Mouse (Mus musculus) CH12.LX (cell line): ENCODE measurements around the gene 1700067K01Rik. TPM values are rescaled to one million over a fixed set of nuclear protein-coding genes. Genes with fewer than 3 reads are reported as not detected.

Experiments
- DNase-seq: peaks from one replicate; pipeline ENCODE4 v3.0.0-alpha.2; 2013; ENCODE audit errors: extremely low read depth
- H3K27ac ChIP-seq: 2 replicates; pipeline ENCODE4 v1.5.1; 2012; ENCODE audit warnings: low read depth, mild to moderate bottlenecking, control low read depth, moderate library complexity; ENCODE audit not compliant: insufficient read depth
- H3K27me3 ChIP-seq: replicated peaks from 2 replicates; pipeline ENCODE3; 2012; ENCODE audit warnings: inconsistent platforms
- H3K36me3 ChIP-seq, 2 experiments: replicated peaks in 1 of 2; 2 replicates each; pipeline versions ENCODE3 to v1.6.1; 2012; ENCODE audit warnings: inconsistent platforms in 1 of 2, low read length in 1 of 2, mild to moderate bottlenecking in 1 of 2, mixed read lengths in 1 of 2, moderate library complexity in 1 of 2; ENCODE audit not compliant: control insufficient read depth in 1 of 2, insufficient read depth in 1 of 2
- H3K4me1 ChIP-seq, 2 experiments: 2 replicates each; pipeline ENCODE4 v1.6.1; 2012; ENCODE audit warnings: inconsistent platforms in 1 of 2, moderate library complexity in 1 of 2; ENCODE audit not compliant: insufficient read depth in 2 of 2, control insufficient read depth in 1 of 2
- H3K4me2 ChIP-seq: 2 replicates; pipeline ENCODE4 v1.6.1; 2012; ENCODE audit warnings: low read depth, mild to moderate bottlenecking, control low read depth; ENCODE audit not compliant: poor library complexity, insufficient read depth, severe bottlenecking
- H3K4me3 ChIP-seq, 3 experiments: fragments of 150-350 bp in 1 of 3; sonication (generic) in 1 of 3; replicated peaks in 1 of 3; 2 replicates each; pipeline versions ENCODE3 to v1.5.1; 2011 to 2012; ENCODE audit warnings: low read depth in 2 of 3, low read length in 2 of 3, mild to moderate bottlenecking in 2 of 3, moderate library complexity in 2 of 3, control low read depth in 1 of 3, improper control_type of control experiment in 1 of 3, inconsistent platforms in 1 of 3, mixed read lengths in 1 of 3; ENCODE audit not compliant: poor library complexity in 1 of 3
- H3K79me2 ChIP-seq: replicated peaks from 2 replicates; pipeline ENCODE4 v1.6.1; 2012; ENCODE audit warnings: mild to moderate bottlenecking, moderate library complexity; ENCODE audit not compliant: control insufficient read depth, poor library complexity, insufficient read depth, severe bottlenecking; ENCODE audit errors: extremely low read depth
- H3K9ac ChIP-seq: 2 replicates; pipeline ENCODE4 v1.6.1; 2012; ENCODE audit warnings: low read depth, mild to moderate bottlenecking, control low read depth, moderate library complexity; ENCODE audit not compliant: insufficient read depth
- H3K9me3 ChIP-seq: replicated peaks from 2 replicates; pipeline ENCODE3; 2012; ENCODE audit warnings: low read length, inconsistent platforms, mixed read lengths
- BHLHE40 ChIP-seq: IDR thresholded peaks from 2 replicates; pipeline ENCODE4 v1.6.1; 2011; ENCODE audit warnings: mild to moderate bottlenecking, low read depth, low read length, improper control_type of control experiment
- CHD1 ChIP-seq: IDR thresholded peaks from 2 replicates; pipeline ENCODE4 v1.6.1; 2012; ENCODE audit warnings: low read depth, low read length, improper control_type of control experiment, inconsistent platforms
- CHD2 ChIP-seq: IDR thresholded peaks from 2 replicates; pipeline ENCODE4 v1.6.1; 2011; ENCODE audit warnings: low read length, improper control_type of control experiment
- CTCF ChIP-seq, 2 experiments: IDR thresholded peaks in 1 of 2; conservative IDR thresholded peaks in 1 of 2; 2 replicates each; pipeline ENCODE4 v1.5.1; 2011 to 2012; ENCODE audit warnings: low read depth in 2 of 2, low read length in 2 of 2, improper control_type of control experiment in 1 of 2, inconsistent platforms in 1 of 2, mild to moderate bottlenecking in 1 of 2, moderate library complexity in 1 of 2
- E2F4 ChIP-seq: IDR thresholded peaks from 2 replicates; pipeline ENCODE4 v1.6.1; 2011; ENCODE audit warnings: low read depth, low read length, improper control_type of control experiment; ENCODE audit not compliant: insufficient replicate concordance
- ELF1 ChIP-seq: IDR thresholded peaks from 2 replicates; pipeline ENCODE4 v1.6.1; 2014; ENCODE audit warnings: low read depth, mild to moderate bottlenecking, inconsistent platforms, low read length, improper control_type of control experiment
- EP300 ChIP-seq: IDR thresholded peaks from 2 replicates; pipeline ENCODE4 v1.6.1; 2011; ENCODE audit warnings: low read length, improper control_type of control experiment
- ETS1 ChIP-seq: conservative IDR thresholded peaks from 2 replicates; pipeline ENCODE4 v1.6.1; 2012; ENCODE audit warnings: low read depth, mild to moderate bottlenecking, inconsistent platforms, low read length, improper control_type of control experiment, moderate library complexity
- GABPA ChIP-seq: IDR thresholded peaks from 2 replicates; pipeline ENCODE4 v1.6.1; 2012; ENCODE audit warnings: low read depth, low read length, improper control_type of control experiment, inconsistent platforms; ENCODE audit not compliant: insufficient replicate concordance
- HCFC1 ChIP-seq: IDR thresholded peaks from 2 replicates; pipeline ENCODE4 v1.6.1; 2012; ENCODE audit warnings: low read depth, mild to moderate bottlenecking, inconsistent platforms, low read length, improper control_type of control experiment
- IRF4 ChIP-seq: IDR thresholded peaks from 2 replicates; pipeline ENCODE4 v1.6.1; 2014; ENCODE audit warnings: low read depth, mild to moderate bottlenecking, inconsistent platforms, low read length, improper control_type of control experiment
- JUN ChIP-seq: IDR thresholded peaks from 2 replicates; pipeline ENCODE4 v1.6.1; 2011; ENCODE audit warnings: low read depth, mild to moderate bottlenecking, low read length, improper control_type of control experiment, moderate library complexity; ENCODE audit not compliant: insufficient read depth
- JUND ChIP-seq: conservative IDR thresholded peaks from 2 replicates; pipeline ENCODE4 v1.6.1; 2011; ENCODE audit warnings: low read depth, low read length, improper control_type of control experiment
- KAT2A ChIP-seq: IDR thresholded peaks from 2 replicates; pipeline ENCODE4 v1.6.1; 2012; ENCODE audit warnings: low read length, improper control_type of control experiment, inconsistent platforms; ENCODE audit not compliant: insufficient replicate concordance
- MAFK ChIP-seq: IDR thresholded peaks from 2 replicates; pipeline ENCODE4 v1.6.1; 2011; ENCODE audit warnings: low read length, improper control_type of control experiment; ENCODE audit not compliant: insufficient replicate concordance
- MAX ChIP-seq: IDR thresholded peaks from 2 replicates; pipeline ENCODE4 v1.6.1; 2011; ENCODE audit warnings: low read length, improper control_type of control experiment
- MAZ ChIP-seq: IDR thresholded peaks from 2 replicates; pipeline ENCODE4 v1.6.1; 2012; ENCODE audit warnings: low read depth, mild to moderate bottlenecking, inconsistent platforms, low read length, improper control_type of control experiment, moderate library complexity
- MEF2A ChIP-seq: IDR thresholded peaks from 2 replicates; pipeline ENCODE4 v1.6.1; 2014; ENCODE audit warnings: low read depth, mild to moderate bottlenecking, inconsistent platforms, low read length, improper control_type of control experiment, borderline replicate concordance
- MXI1 ChIP-seq: IDR thresholded peaks from 2 replicates; pipeline ENCODE4 v1.6.1; 2011; ENCODE audit warnings: mild to moderate bottlenecking, low read depth, low read length, improper control_type of control experiment
- MYC ChIP-seq: IDR thresholded peaks from 2 replicates; pipeline ENCODE4 v1.6.1; 2011; ENCODE audit warnings: low read depth, mild to moderate bottlenecking, improper control_type of control experiment, low read length
- NELFE ChIP-seq: IDR thresholded peaks from 2 replicates; pipeline ENCODE4 v1.6.1; 2011; ENCODE audit warnings: low read depth, low read length, improper control_type of control experiment
- NRF1 ChIP-seq: IDR thresholded peaks from 2 replicates; pipeline ENCODE4 v1.6.1; 2014; ENCODE audit warnings: low read depth, mild to moderate bottlenecking, inconsistent platforms, low read length, improper control_type of control experiment, moderate library complexity
- PAX5 ChIP-seq: IDR thresholded peaks from 2 replicates; pipeline ENCODE4 v1.6.1; 2012; ENCODE audit warnings: low read length, inconsistent platforms, mixed read lengths
- POLR2A ChIP-seq: IDR thresholded peaks from 2 replicates; pipeline ENCODE4 v1.6.1; 2011; ENCODE audit warnings: low read depth, mild to moderate bottlenecking, improper control_type of control experiment, low read length
- POLR2AphosphoS2 ChIP-seq: IDR thresholded peaks from 2 replicates; pipeline ENCODE4 v1.6.1; 2011; ENCODE audit warnings: low read depth, low read length, improper control_type of control experiment
- RAD21 ChIP-seq: IDR thresholded peaks from 2 replicates; pipeline ENCODE4 v1.6.1; 2011; ENCODE audit warnings: low read depth, mild to moderate bottlenecking, low read length, improper control_type of control experiment, moderate library complexity
- RCOR1 ChIP-seq: conservative IDR thresholded peaks from 2 replicates; pipeline ENCODE4 v1.6.1; 2012; ENCODE audit warnings: low read depth, mild to moderate bottlenecking, inconsistent platforms, low read length, improper control_type of control experiment
- SIN3A ChIP-seq: IDR thresholded peaks from 2 replicates; pipeline ENCODE4 v1.6.1; 2012; ENCODE audit warnings: low read length, improper control_type of control experiment, inconsistent platforms
- SMC3 ChIP-seq: IDR thresholded peaks from 2 replicates; pipeline ENCODE4 v1.6.1; 2011; ENCODE audit warnings: low read depth, low read length, improper control_type of control experiment
- TBP ChIP-seq: conservative IDR thresholded peaks from 2 replicates; pipeline ENCODE4 v1.6.1; 2011; ENCODE audit warnings: low read depth, low read length, improper control_type of control experiment
- TCF12 ChIP-seq: IDR thresholded peaks from 2 replicates; pipeline ENCODE4 v1.6.1; 2014; ENCODE audit warnings: low read depth, mild to moderate bottlenecking, inconsistent platforms, low read length, improper control_type of control experiment
- UBTF ChIP-seq: IDR thresholded peaks from 2 replicates; pipeline ENCODE4 v1.6.1; 2012; ENCODE audit warnings: low read depth, mild to moderate bottlenecking, inconsistent platforms, low read length, improper control_type of control experiment, moderate library complexity
- USF1 ChIP-seq: IDR thresholded peaks from 2 replicates; pipeline ENCODE4 v1.6.1; 2014; ENCODE audit warnings: low read depth, mild to moderate bottlenecking, inconsistent platforms, low read length, improper control_type of control experiment
- USF2 ChIP-seq: conservative IDR thresholded peaks from 2 replicates; pipeline ENCODE4 v1.6.1; 2011; ENCODE audit warnings: low read depth, low read length, improper control_type of control experiment
- ZC3H11A ChIP-seq: IDR thresholded peaks from 2 replicates; pipeline ENCODE4 v1.6.1; 2012; ENCODE audit warnings: low read depth, mild to moderate bottlenecking, inconsistent platforms, low read length, improper control_type of control experiment
- ZKSCAN1 ChIP-seq: IDR thresholded peaks from 2 replicates; pipeline ENCODE4 v1.6.1; 2012; ENCODE audit warnings: low read depth, inconsistent platforms, low read length, improper control_type of control experiment, borderline replicate concordance
- ZMIZ1 ChIP-seq: IDR thresholded peaks from 2 replicates; pipeline ENCODE4 v1.6.1; 2012; ENCODE audit warnings: low read depth, mild to moderate bottlenecking, inconsistent platforms, low read length, improper control_type of control experiment
- ZNF384 ChIP-seq: IDR thresholded peaks from 2 replicates; pipeline ENCODE4 v1.6.1; 2012; ENCODE audit warnings: low read depth, low read length, improper control_type of control experiment, inconsistent platforms
- dilution Hi-C: fragments of 300-500 bp; cut with MboI; formaldehyde crosslinking; loops from 2 replicates; pipeline ENCODE4 v1.14.3; 2020; ENCODE audit warnings: low sequenced_read_pairs; ENCODE audit not compliant: extremely low pct_unique_long_range_greater_than_20kb, extremely low pct_ligation_motif_present
- in situ Hi-C: fragments of 300-500 bp; cut with MboI; formaldehyde crosslinking; loops from 3 replicates; pipeline ENCODE4 v1.14.3; 2019; ENCODE audit warnings: low sequenced_read_pairs, low pct_ligation_motif_present, low pct_unique_long_range_greater_than_20kb, mixed read lengths
- polyA plus RNA-seq: library from polyadenylated mRNA; unstranded; fragments of >175 nt; gene quantifications from 2 replicates; pipeline ENCODE4 v1.2.1, GENCODE M21; 2012; ENCODE audit warnings: low read depth; ENCODE audit not compliant: insufficient read length
- total RNA-seq, 2 experiments: library from RNA; depleted of rRNA; stranded (reverse); fragments of 300-350 nt in 1 of 2; fragments of >200 nt in 1 of 2; gene quantifications; 2 replicates each; pipeline ENCODE4 v1.2.3; 2012 to 2014

The 1700067K01Rik gene
- total and polyA plus RNA-seq, 3 experiments = 0.38 to 0.67 TPM; not detected in 1

DNA sequence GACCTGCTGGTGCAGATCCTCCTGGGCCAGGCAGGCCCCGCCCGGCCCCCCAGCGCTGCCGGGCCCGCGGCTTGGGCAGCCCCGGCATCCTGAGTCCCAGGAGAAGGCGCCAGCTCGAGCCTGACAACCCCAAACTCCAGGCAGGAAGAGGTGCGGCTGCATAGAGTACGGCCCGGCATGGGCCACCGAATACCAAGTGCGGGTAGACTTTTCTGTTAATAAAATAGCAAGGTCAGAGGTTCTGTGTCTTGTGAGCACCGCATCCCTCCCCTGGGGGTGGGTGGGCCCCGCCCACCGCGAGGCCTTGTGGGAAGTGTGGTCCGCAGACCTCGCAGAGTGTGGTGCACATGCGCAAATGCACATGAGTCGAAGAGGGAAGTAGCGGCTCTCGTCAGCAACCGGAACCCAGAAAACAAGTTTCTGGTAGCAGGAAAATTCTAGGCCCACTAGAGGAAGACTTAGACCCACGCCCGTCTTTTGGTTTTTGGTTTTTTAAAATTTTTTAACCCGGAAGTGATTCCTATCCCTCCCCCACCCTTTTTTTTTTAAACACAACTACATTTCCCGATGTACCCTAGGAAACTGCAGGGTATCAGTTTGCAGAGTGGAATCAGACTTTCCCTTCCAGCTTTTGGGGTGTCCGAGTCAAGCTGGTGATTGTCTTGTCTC is 3.4 kb downstream of the 1700067K01Rik start:
- in situ Hi-C loops (no loop called here), dilution Hi-C loops (no loop called here)
- DNase-seq = peak; percentile 98
- Histone ChIP-seq H3K9ac (peak overlapping the region; percentile 86), H3K27ac (peak overlapping the region; percentile 81), H3K36me3 (peaks cover 14 to 35% of the 10 kb centered on the region in 2 experiments), H3K27me3 (no peaks in the 10 kb centered on the region), H3K79me2 (no peaks in the 10 kb centered on the region), H3K4me2 (peak overlapping the region; percentile 62), H3K4me1 (peaks cover 9 to 27% of the 10 kb centered on the region in 2 experiments), H3K9me3 (no peaks in the 10 kb centered on the region), H3K4me3 (peak overlapping the region; percentile 55 to 58 (median 55))
- TF ChIP-seq SIN3A = peak; percentile 60; the same call in 1 of the 2 replicates
- no peak for TF ChIP-seq CHD1
- TF ChIP-seq TBP = peak; percentile 72
- TF ChIP-seq USF2 = no peak
- no peak for TF ChIP-seq ZC3H11A
- TF ChIP-seq MYC = peak; percentile 71; the same call in 1 of the 2 replicates
- peak; percentile 40; the same call in 1 of the 2 replicates for TF ChIP-seq MAFK
- no peak for TF ChIP-seq ZMIZ1
- no peak for TF ChIP-seq RCOR1
- peak; percentile 95 for TF ChIP-seq ELF1
- TF ChIP-seq PAX5 = no peak
- TF ChIP-seq NRF1 = peak; percentile 90
- no peak for TF ChIP-seq EP300
- TF ChIP-seq CTCF (conservative IDR thresholded peaks at IDR 0.05 in 1 of 2, IDR thresholded peaks at IDR 0.05 in 1 of 2; ENCODE audit: low read depth in 2 of 2, low read length in 2 of 2) = no peak
- no peak for TF ChIP-seq JUN
- peak; percentile 93 for TF ChIP-seq HCFC1
- no peak; the same call in 1 of the 2 replicates for TF ChIP-seq ETS1
- no peak for TF ChIP-seq RAD21
- no peak for TF ChIP-seq ZKSCAN1
- TF ChIP-seq NELFE = no peak
- TF ChIP-seq USF1 = no peak
- TF ChIP-seq POLR2A = no peak; the same call in none of the 2 replicates
- TF ChIP-seq GABPA = no peak; the same call in 1 of the 2 replicates
- TF ChIP-seq POLR2AphosphoS2 = no peak
- TF ChIP-seq IRF4 = peak; percentile 77
- TF ChIP-seq MXI1 = no peak
- TF ChIP-seq CHD2 = peak; percentile 87
- peak; percentile 64; the same call in 1 of the 2 replicates for TF ChIP-seq TCF12
- TF ChIP-seq KAT2A = peak; percentile 90; the same call in 1 of the 2 replicates
- TF ChIP-seq ZNF384 = peak; percentile 95
- peak; percentile 53; the same call in 1 of the 2 replicates for TF ChIP-seq BHLHE40
- TF ChIP-seq E2F4 = no peak
- TF ChIP-seq SMC3 = no peak
- no peak; the same call in none of the 2 replicates for TF ChIP-seq MEF2A
- TF ChIP-seq UBTF = no peak
- TF ChIP-seq MAX = no peak
- 0 out of 2 replicates have a peak, but pooled peaks have one; percentile 69 for TF ChIP-seq MAZ
- no peak for TF ChIP-seq JUND
